Mouse (Mus musculus): ENCODE results near the gene Nme7.

- TF ChIP-seq CTCF (conservative IDR thresholded peaks at IDR 0.05; ENCODE audit: low read length) = no peak
- no peak for TF ChIP-seq NANOG (IDR thresholded peaks at IDR 0.05; ENCODE audit: borderline replicate concordance, low read length)
Measured at GRCm38 (mm10) chr1:164307922-164308321, 4.0 kb downstream of the Nme7 start.

All from E14TG2a.4 (cell line).